Mouse (Mus musculus) limb, embryonic 12.5 days (tissue): Measurements from ENCODE around the gene Prima1. TPM values are rescaled to one million over a fixed set of nuclear protein-coding genes. Genes with fewer than 3 reads are reported as not detected.

Source experiments
- ATAC-seq: fragments of 200-750 bp; cut with Nextera tagmentation; 2 replicates; pipeline ENCODE4 v1.8.0; 2017; ENCODE audit warnings: low read depth, moderate TSS enrichment; ENCODE audit not compliant: insufficient number of reproducible peaks, insufficient read depth, low FRiP score, low TSS enrichment
- H3K27ac ChIP-seq: fragments of 300-500 bp; sonication (generic); 2 replicates; pipeline ENCODE4 v1.5.1; 2016; ENCODE audit warnings: mild to moderate bottlenecking, moderate library complexity
- H3K27me3 ChIP-seq: fragments of 300-500 bp; sonication (generic); 2 replicates; pipeline ENCODE4 v1.6.1; 2016; ENCODE audit warnings: mild to moderate bottlenecking, moderate library complexity
- H3K36me3 ChIP-seq: fragments of 300-500 bp; sonication (generic); 2 replicates; pipeline ENCODE4 v1.6.1; 2016; ENCODE audit warnings: mild to moderate bottlenecking, moderate library complexity
- H3K4me1 ChIP-seq: fragments of 300-500 bp; sonication (generic); replicated peaks from 2 replicates; pipeline ENCODE4 v1.6.1; 2016
- H3K4me2 ChIP-seq: fragments of 300-500 bp; sonication (generic); 2 replicates; pipeline ENCODE4 v1.6.1; 2016; ENCODE audit warnings: mild to moderate bottlenecking, moderate library complexity
- H3K4me3 ChIP-seq: fragments of 300-500 bp; sonication (generic); replicated peaks from 2 replicates; pipeline ENCODE4 v1.5.1; 2016; ENCODE audit warnings: mild to moderate bottlenecking
- H3K9ac ChIP-seq: fragments of 300-500 bp; sonication (generic); replicated peaks from 2 replicates; pipeline ENCODE4 v1.6.1; 2016; ENCODE audit warnings: mild to moderate bottlenecking, moderate library complexity
- H3K9me3 ChIP-seq: fragments of 300-500 bp; sonication (generic); 2 replicates; pipeline ENCODE4 v1.6.1; 2016; ENCODE audit warnings: mild to moderate bottlenecking, moderate library complexity
- WGBS: fragments of 180-500 bp; shearing (Covaris S2); methylation state at CpG from one replicate; pipeline ENCODE4 v1.1.7; 2016; 5-methylcytosine and 5-hydroxymethylcytosine counted together
- polyA plus RNA-seq: library from polyadenylated mRNA; unstranded; fragments of >200 nt; fragmentation: Nextera tagmentation; extraction: Ambion mirVana; gene quantifications from 2 replicates; pipeline ENCODE4 v1.2.1, GENCODE M21; 2016

The Prima1 gene
- polyA plus RNA-seq: not detected in 2 replicates

DNA sequence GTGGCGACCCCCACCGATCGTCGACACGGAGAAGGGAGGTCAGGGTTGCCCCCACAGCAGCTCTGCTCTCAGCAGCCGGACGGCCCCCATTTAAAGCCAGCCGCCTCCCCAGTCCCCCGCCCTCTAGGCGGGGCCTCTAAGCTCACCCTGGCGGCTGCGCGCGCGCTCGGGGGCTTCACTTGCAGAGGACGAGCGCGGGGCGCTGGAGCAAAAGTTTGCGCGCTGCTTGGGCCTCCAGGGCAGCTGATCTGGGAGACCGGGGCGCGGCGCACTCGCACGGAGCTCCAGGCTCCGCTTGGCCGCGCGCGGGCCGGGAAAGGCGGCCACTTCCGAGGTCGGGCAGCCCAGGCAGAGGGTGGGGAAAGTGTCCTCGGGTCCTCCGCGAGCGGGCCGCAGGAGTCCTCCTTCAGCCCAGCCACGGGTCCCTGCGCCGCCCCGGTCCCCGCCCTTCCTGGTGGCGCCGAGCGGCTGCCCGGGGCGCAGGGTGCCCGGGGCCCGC is at the start of gene Prima1:
Prima1 (minus strand) TSS at position 68 of the 499 bp plus-strand sequence.
- no peaks in the 10 kb centered on the region for H3K9me3 ChIP-seq
- H3K36me3 ChIP-seq: no peaks in the 10 kb centered on the region
- H3K4me2 ChIP-seq: peak within 1 kb of the TSS; percentile 93
- H3K27ac ChIP-seq: peak within 1 kb of the TSS; percentile 78
- ATAC-seq: peak; percentile 69
- H3K9ac ChIP-seq: peak within 1 kb of the TSS; percentile 77
- peaks cover 9% of the 10 kb centered on the region for H3K4me1 ChIP-seq
- WGBS: under 1% methylated on average over 54 of the region's 54 CpGs
- peak within 1 kb of the TSS; percentile 67 for H3K4me3 ChIP-seq
- H3K27me3 ChIP-seq: peaks cover 60% of the 10 kb centered on the region

DNA sequence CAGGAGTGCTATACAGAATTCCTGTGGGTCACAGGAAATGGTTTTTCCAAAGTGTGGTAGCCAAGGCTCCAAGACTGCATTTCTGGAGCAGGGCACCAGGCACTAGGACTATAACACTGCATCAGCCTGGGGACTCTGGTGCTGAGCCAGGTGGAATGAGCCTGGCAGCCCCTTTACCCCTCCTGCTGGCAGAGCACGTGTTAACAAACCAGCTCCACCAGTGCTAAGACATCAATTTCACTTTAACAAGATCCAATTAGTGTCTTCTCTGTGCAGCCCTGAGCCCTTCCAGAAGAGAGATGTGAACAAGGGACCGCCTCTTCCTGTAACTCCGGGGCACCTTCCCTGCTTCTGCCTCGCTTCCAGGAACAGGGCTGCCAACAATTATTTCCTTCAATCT is 45.3 kb upstream of the Prima1 start:
- WGBS: 56% methylated on average over 4 of the region's 4 CpGs
- Histone ChIP-seq H3K27me3 (0 out of 2 replicates have a peak, but pooled peaks cover 5% of the 10 kb centered on the region), H3K4me1 (0 out of 2 replicates have a peak, but pooled peaks cover 5% of the 10 kb centered on the region), H3K9me3 (no peaks in the 10 kb centered on the region), H3K36me3 (no peaks in the 10 kb centered on the region), H3K4me2 (no peak overlapping the region), H3K27ac (no peak overlapping the region), H3K9ac (no peak overlapping the region), H3K4me3 (no peak overlapping the region)
- ATAC-seq: no peak

DNA sequence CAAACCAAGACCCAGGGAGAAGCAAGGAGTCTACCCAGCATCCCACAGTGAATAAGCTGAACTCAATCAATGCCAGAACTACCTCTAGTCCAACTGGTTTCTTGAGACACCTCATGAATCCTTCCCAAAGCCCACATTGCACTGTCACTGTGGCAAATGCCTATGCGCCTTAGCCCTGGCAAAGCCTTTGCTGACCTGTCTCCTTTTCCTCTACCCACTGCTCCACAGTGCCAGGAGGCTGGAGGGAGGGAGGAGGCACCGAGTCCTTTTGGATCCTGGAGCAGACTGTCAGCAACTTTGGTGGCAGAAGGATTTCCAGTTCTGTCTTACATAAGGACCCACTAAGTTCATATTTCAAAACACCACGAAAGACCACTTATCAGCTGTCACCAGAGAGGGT is 41.5 kb upstream of the Prima1 start:
- Histone ChIP-seq H3K27me3 (0 out of 2 replicates have a peak, but pooled peaks cover 5% of the 10 kb centered on the region), H3K36me3 (no peaks in the 10 kb centered on the region), H3K4me1 (peaks cover 13% of the 10 kb centered on the region; the same call in 1 of the 2 replicates), H3K9ac (no peak overlapping the region), H3K9me3 (0 out of 2 replicates have a peak, but pooled peaks cover under 1% of the 10 kb centered on the region), H3K27ac (no peak overlapping the region), H3K4me2 (no peak overlapping the region), H3K4me3 (no peak overlapping the region)
- ATAC-seq: no peak
- 91% methylated on average over 3 of the region's 3 CpGs for WGBS

DNA sequence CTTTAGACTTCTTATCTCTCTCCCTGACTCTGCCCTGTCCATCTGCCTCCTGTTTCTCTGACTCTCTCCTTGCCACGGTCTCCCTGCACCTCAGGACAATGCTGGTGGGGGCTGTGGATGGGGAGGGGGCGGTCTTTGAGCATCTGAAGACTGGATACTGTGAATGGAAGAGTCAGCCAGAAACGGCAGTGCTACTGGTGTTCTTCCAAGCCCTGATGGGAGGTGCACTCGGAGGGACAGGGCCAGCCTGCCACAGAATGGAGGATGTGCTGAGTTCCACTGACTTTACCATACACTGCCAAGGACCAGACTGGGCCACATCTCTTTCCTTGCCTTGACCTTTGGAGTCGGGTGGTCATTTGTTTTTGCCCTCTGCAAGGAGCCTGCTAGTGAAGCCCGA is 41.0 kb upstream of the Prima1 start:
- Histone ChIP-seq H3K27ac (no peak overlapping the region), H3K9me3 (peaks cover 5% of the 10 kb centered on the region; the same call in 1 of the 2 replicates), H3K4me2 (no peak overlapping the region), H3K9ac (0 out of 2 replicates have a peak overlapping the region, but pooled peaks have one; percentile 12), H3K4me1 (peaks cover 13% of the 10 kb centered on the region; the same call in 1 of the 2 replicates), H3K36me3 (no peaks in the 10 kb centered on the region), H3K27me3 (0 out of 2 replicates have a peak, but pooled peaks cover 5% of the 10 kb centered on the region), H3K4me3 (no peak overlapping the region)
- no peak for ATAC-seq
- WGBS: 71% methylated on average over 6 of the region's 6 CpGs

DNA sequence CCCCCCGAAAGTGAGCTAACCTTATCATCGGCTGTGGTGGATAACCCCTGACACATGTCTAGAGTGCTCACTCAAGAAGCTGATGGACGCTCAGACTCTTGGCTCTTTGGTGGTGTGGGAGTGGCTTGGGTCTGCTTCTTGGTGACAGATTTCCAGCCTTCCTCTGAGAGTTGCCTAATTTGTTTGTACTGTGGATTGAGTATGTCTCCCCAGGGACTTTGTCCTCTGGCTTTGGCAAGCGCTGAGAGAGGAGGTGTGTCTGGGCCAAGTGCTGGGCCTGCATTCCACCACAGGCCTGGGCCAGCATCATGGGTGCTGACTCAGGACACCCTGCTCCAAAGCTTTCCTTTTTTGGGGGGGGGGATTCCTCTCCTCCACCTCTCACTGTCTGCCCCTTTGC is 40.0 kb upstream of the Prima1 start:
- Histone ChIP-seq H3K27me3 (0 out of 2 replicates have a peak, but pooled peaks cover 5% of the 10 kb centered on the region), H3K4me1 (peaks cover 13% of the 10 kb centered on the region; the same call in 1 of the 2 replicates), H3K36me3 (no peaks in the 10 kb centered on the region), H3K9me3 (peaks cover 10% of the 10 kb centered on the region; the same call in 1 of the 2 replicates), H3K4me2 (no peak overlapping the region), H3K27ac (no peak overlapping the region), H3K4me3 (no peak overlapping the region), H3K9ac (no peak overlapping the region)
- 48% methylated on average over 4 of the region's 4 CpGs for WGBS
- no peak for ATAC-seq

DNA sequence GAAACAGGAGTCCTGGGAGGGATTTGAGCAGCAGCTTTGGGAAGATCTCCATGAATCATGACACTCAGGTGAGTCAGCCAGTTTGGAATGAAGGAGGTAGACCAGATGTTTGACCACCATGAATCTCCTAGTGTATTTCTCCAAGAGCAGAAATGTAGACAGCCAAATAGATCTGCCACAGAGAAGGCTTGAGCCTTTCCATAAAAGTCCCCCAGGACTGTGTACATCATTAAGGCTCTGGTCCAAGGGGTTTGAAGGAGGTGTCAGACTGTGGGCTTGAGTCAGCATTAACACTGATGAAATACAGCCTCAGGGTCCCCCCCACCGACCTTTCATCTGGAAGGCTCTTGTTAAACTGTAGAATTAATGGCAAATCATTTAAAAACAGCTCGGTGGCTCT is 39.5 kb upstream of the Prima1 start:
- peaks cover 13% of the 10 kb centered on the region; the same call in 1 of the 2 replicates for H3K4me1 ChIP-seq
- H3K36me3 ChIP-seq: no peaks in the 10 kb centered on the region
- H3K27ac ChIP-seq: no peak overlapping the region
- no peak overlapping the region for H3K4me3 ChIP-seq
- ATAC-seq: no peak
- H3K4me2 ChIP-seq: no peak overlapping the region
- WGBS: 25% methylated on average over 2 of the region's 2 CpGs
- H3K9me3 ChIP-seq: peaks cover 10% of the 10 kb centered on the region; the same call in 1 of the 2 replicates
- H3K9ac ChIP-seq: no peak overlapping the region
- H3K27me3 ChIP-seq: 0 out of 2 replicates have a peak, but pooled peaks cover 5% of the 10 kb centered on the region

DNA sequence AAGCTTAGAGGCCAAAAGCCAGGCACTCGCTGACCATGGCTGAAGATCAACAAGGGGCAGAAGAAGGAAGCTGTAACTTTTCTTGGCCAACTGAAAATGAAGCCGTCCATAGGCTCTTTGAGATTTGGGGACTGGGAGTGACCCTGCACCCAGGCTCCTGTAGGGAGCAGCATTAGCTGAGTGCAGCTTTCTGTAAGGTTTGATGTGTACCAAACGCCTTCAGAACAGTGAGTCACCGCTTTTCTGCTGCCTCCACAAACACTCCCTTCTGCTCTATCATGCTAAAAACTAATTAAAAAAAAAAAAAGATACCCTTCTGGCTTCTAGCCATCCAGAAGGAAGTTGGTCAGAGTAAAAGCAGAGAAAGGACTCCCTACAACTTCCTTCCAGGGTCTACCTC is 34.5 kb upstream of the Prima1 start:
- peaks cover 10% of the 10 kb centered on the region; the same call in 1 of the 2 replicates for H3K9me3 ChIP-seq
- no peak overlapping the region for H3K4me2 ChIP-seq
- no peaks in the 10 kb centered on the region for H3K36me3 ChIP-seq
- no peak overlapping the region for H3K4me3 ChIP-seq
- 0 out of 2 replicates have a peak, but pooled peaks cover under 1% of the 10 kb centered on the region for H3K4me1 ChIP-seq
- no peak for ATAC-seq
- WGBS: 87% methylated on average over 4 of the region's 4 CpGs
- no peak overlapping the region for H3K9ac ChIP-seq
- H3K27me3 ChIP-seq: no peaks in the 10 kb centered on the region
- no peak overlapping the region for H3K27ac ChIP-seq

DNA sequence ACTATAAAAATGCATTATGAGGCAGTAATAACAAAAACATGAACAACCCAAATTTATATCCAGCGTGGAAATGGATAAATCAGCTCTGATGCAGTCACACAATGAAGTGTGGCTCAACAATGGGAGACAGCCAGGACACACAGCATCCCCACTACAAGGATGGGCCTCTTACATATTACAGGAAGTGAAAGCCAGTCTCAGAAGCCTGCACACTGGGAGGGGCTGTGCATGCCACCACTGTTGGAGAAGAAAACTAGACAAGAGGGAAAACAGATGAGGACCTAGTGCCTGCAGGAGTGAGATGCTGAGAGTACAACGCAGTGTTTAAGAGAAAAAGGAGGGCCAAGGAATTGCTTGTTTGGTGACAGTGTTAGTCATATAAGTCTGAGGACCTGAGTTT is 31.8 kb upstream of the Prima1 start:
- Histone ChIP-seq H3K27ac (no peak overlapping the region), H3K36me3 (no peaks in the 10 kb centered on the region), H3K27me3 (no peaks in the 10 kb centered on the region), H3K9me3 (peaks cover 10% of the 10 kb centered on the region; the same call in 1 of the 2 replicates), H3K9ac (no peak overlapping the region), H3K4me3 (no peak overlapping the region), H3K4me2 (no peak overlapping the region), H3K4me1 (no peaks in the 10 kb centered on the region)
- ATAC-seq: no peak
- WGBS: 86% methylated on average over 2 of the region's 2 CpGs

DNA sequence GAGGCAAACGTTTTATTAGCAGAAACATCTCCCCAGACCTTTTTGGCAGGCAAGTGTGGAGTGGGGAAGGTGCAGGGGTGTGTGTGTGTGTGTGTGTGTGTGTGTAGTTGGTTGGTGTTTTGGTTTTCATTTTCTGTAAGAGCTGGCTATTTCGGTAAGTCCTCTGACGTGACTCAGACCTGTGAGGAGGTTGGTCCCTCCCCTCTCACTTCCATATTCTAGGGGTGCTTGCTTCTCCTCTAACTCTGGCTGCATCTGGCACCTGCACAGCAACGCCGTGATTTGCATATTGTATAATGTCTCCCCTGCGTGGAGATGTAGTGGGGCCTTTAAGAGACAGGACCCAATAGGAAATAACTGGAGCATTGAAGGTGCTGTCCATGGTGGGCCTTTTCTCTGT is 31.1 kb upstream of the Prima1 start:
- Histone ChIP-seq H3K9ac (no peak overlapping the region), H3K4me1 (peaks cover 2% of the 10 kb centered on the region), H3K4me3 (no peak overlapping the region), H3K36me3 (no peaks in the 10 kb centered on the region), H3K4me2 (no peak overlapping the region), H3K27ac (no peak overlapping the region), H3K9me3 (peaks cover 6% of the 10 kb centered on the region; the same call in 1 of the 2 replicates), H3K27me3 (no peaks in the 10 kb centered on the region)
- 77% methylated on average over 6 of the region's 6 CpGs for WGBS
- ATAC-seq: no peak

DNA sequence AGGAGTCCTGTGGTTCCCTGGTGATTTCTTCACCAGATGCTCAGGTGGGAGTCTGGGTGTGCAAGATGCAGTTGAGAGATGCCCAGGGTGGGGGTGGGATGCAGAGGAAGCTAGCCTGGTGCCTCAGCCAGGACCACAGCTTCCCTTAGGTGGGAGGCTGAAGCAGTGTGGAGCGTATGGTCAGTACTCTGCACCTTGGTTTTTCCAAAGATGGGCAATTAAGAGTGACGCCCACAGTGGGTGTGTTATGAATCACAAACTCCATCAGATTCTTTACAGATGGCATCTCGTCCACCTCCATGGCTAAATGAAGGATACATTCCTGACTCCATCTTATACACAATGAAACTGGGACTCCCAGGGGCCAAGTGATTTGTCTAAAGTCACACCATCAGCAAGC is 30.2 kb upstream of the Prima1 start:
- Histone ChIP-seq H3K9ac (no peak overlapping the region), H3K36me3 (no peaks in the 10 kb centered on the region), H3K27ac (no peak overlapping the region), H3K27me3 (no peaks in the 10 kb centered on the region; the same call in 1 of the 2 replicates), H3K4me1 (peaks cover 8% of the 10 kb centered on the region), H3K4me2 (no peak overlapping the region), H3K4me3 (no peak overlapping the region), H3K9me3 (no peaks in the 10 kb centered on the region)
- 89% methylated on average over 3 of the region's 3 CpGs for WGBS
- ATAC-seq: no peak

DNA sequence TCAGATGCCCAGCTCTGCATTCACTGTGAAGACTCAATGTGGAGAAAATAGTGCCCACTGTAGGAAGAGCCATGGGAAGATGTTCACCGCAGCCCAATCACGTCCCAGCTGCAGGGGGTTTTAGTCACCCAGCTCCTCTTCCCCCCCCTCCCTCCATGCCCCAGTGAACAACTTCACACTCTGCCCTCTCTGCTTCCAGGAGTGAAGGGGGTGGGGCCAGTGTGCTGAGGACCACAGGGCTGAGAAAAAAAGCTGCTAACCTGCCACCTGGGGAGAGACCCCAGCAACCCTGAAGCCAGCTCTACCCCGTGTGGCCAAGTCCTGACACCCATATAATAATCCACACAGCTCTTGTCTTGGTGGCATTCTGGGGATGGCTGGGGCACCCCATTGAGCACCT is 24.7 kb upstream of the Prima1 start:
- H3K9ac ChIP-seq: no peak overlapping the region
- H3K27ac ChIP-seq: no peak overlapping the region
- H3K9me3 ChIP-seq: no peaks in the 10 kb centered on the region
- ATAC-seq: no peak
- WGBS: 27% methylated on average over 3 of the region's 3 CpGs
- no peak overlapping the region for H3K4me2 ChIP-seq
- no peak overlapping the region for H3K4me3 ChIP-seq
- H3K36me3 ChIP-seq: no peaks in the 10 kb centered on the region
- H3K27me3 ChIP-seq: no peaks in the 10 kb centered on the region; the same call in 1 of the 2 replicates
- peaks cover 12% of the 10 kb centered on the region for H3K4me1 ChIP-seq
